Comparison of ENCODE assay signal across 8 mouse cellular contexts in the genomic region with DNA sequence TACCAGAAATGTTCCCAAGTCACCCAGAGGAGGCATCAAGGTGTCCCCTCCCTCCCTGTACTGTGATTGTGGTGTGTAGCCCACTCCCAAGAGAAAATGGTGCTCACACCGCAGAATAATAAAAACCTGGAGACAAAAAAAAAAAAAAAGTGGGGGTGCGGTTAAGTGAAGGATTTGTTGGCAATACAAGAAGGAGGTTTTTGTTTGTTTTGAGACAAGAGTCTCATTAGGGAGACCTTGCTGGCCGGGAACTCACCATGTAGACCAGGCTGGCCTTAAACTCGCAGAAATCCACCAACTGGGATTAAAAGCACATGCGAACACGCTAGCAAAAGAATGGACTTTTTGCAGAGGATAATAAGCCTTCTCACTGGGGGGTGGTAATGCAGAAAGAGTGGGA. TPM values are rescaled to one million over a fixed set of nuclear protein-coding genes. Genes with fewer than 3 reads are reported as not detected.
DNase-seq lines count a peak whose midpoint lies in the region; ATAC-seq and TF ChIP-seq lines count a peak whose summit lies in the region.

A gene (plus strand): TSS at position 301 of the 400 bp plus-strand sequence.

- no peak for ATAC-seq in neural tube, embryonic 11.5 days (ENCODE audit: insufficient read depth, low FRiP score, low TSS enrichment)
- no peak for ATAC-seq in limb, embryonic 14.5 days (ENCODE audit: low FRiP score, low read depth)
- ATAC-seq in stomach, embryonic 16.5 days (ENCODE audit: insufficient read depth, low FRiP score) = no peak

- intact Hi-C loops in gastrocnemius, adult 2 months (cut with DNase I) = no loop called here
- intact Hi-C loops in gastrocnemius, postnatal 14 days (cut with DNase I; ENCODE audit: low total_unique reads) = no loop called here

- no peak for TF ChIP-seq CTCF in gastrocnemius, adult 2 months (IDR thresholded peaks at IDR 0.05)

- TF ChIP-seq POLR2A in limb, embryonic 14.5 days (IDR thresholded peaks at IDR 0.05; ENCODE audit: borderline replicate concordance, extremely low read depth, insufficient read depth, insufficient read length) = no peak

- DNase-seq in gastrocnemius, adult 2 months = no peak
- DNase-seq in gastrocnemius, postnatal 14 days = no peak
- no peak for DNase-seq in neural tube, embryonic 11.5 days (ENCODE audit: low spot score)
- no peak for DNase-seq in neural tube, embryonic 10.5 days (ENCODE audit: extremely low spot score, low spot score)
- DNase-seq in limb, embryonic 14.5 days (ENCODE audit: low spot score) = no peak
- DNase-seq in cerebellum, postnatal 36 days = no peak
- DNase-seq in adrenal gland, adult (ENCODE audit: inconsistent age in 2 of 2, low spot score in 1 of 2) = no peak

- peak within 1 kb of the TSS; percentile 60 for H3K9ac ChIP-seq in neural tube, embryonic 11.5 days (ENCODE audit: low read length)
- peak within 1 kb of the TSS; percentile 67 for H3K9ac ChIP-seq in limb, embryonic 14.5 days (ENCODE audit: low read depth, low read length, severe bottlenecking)
- peak within 1 kb of the TSS; percentile 77 for H3K9ac ChIP-seq in stomach, embryonic 16.5 days (ENCODE audit: low read length)

- peaks cover 39% of the 10 kb centered on the region for H3K27me3 ChIP-seq in neural tube, embryonic 11.5 days (ENCODE audit: control insufficient read depth, insufficient read depth, low read length)
- peaks cover 6% of the 10 kb centered on the region; the same call in 1 of the 2 replicates for H3K27me3 ChIP-seq in limb, embryonic 14.5 days (ENCODE audit: control insufficient read depth, insufficient read depth, low read length)
- 0 out of 2 replicates have a peak, but pooled peaks cover 6% of the 10 kb centered on the region for H3K27me3 ChIP-seq in stomach, embryonic 16.5 days (ENCODE audit: control insufficient read depth, insufficient read depth, low read length)

- H3K4me1 ChIP-seq in neural tube, embryonic 11.5 days (ENCODE audit: control insufficient read depth, insufficient read depth, low read length) = 0 out of 2 replicates have a peak, but pooled peaks cover 3% of the 10 kb centered on the region
- peaks cover 6% of the 10 kb centered on the region; the same call in 1 of the 2 replicates for H3K4me1 ChIP-seq in limb, embryonic 14.5 days (ENCODE audit: control insufficient read depth, insufficient read depth, low read length)
- H3K4me1 ChIP-seq in stomach, embryonic 16.5 days (ENCODE audit: control insufficient read depth, insufficient read depth, low read length) = peaks cover 10% of the 10 kb centered on the region

- peak within 1 kb of the TSS; percentile 67 for H3K4me3 ChIP-seq in gastrocnemius, adult 2 months
- peak within 1 kb of the TSS; percentile 55 for H3K4me3 ChIP-seq in neural tube, embryonic 11.5 days (ENCODE audit: low read depth, low read length)
- peak within 1 kb of the TSS; percentile 70 for H3K4me3 ChIP-seq in limb, embryonic 14.5 days (replicated peaks; ENCODE audit: low read length)
- H3K4me3 ChIP-seq in stomach, embryonic 16.5 days (replicated peaks; ENCODE audit: low read length) = peak within 1 kb of the TSS; percentile 65

- no peak within 1 kb of the TSS for H3K27ac ChIP-seq in gastrocnemius, adult 2 months
- H3K27ac ChIP-seq in neural tube, embryonic 11.5 days (ENCODE audit: low read depth, low read length) = no peak within 1 kb of the TSS
- H3K27ac ChIP-seq in limb, embryonic 14.5 days (replicated peaks; ENCODE audit: low read depth, low read length) = no peak within 1 kb of the TSS
- no peak within 1 kb of the TSS for H3K27ac ChIP-seq in stomach, embryonic 16.5 days (ENCODE audit: low read length)

- peak within 1 kb of the TSS; percentile 98 for H3K4me2 ChIP-seq in neural tube, embryonic 11.5 days (ENCODE audit: low read depth)
- peak within 1 kb of the TSS; percentile 97 for H3K4me2 ChIP-seq in limb, embryonic 14.5 days (replicated peaks; ENCODE audit: low read depth, low read length, severe bottlenecking)
- peak within 1 kb of the TSS; percentile 98 for H3K4me2 ChIP-seq in stomach, embryonic 16.5 days (ENCODE audit: low read depth, low read length)

- WGBS in neural tube, embryonic 11.5 days = 27% methylated on average over 6 of the region's 6 CpGs
- WGBS in limb, embryonic 14.5 days = 35% methylated on average over 6 of the region's 6 CpGs
- 36% methylated on average over 6 of the region's 6 CpGs for WGBS in stomach, embryonic 16.5 days

- no peaks in the 10 kb centered on the region for H3K9me3 ChIP-seq in neural tube, embryonic 11.5 days (ENCODE audit: control insufficient read depth, low read length)
- no peaks in the 10 kb centered on the region for H3K9me3 ChIP-seq in limb, embryonic 14.5 days (ENCODE audit: control insufficient read depth, low read length)
- H3K9me3 ChIP-seq in stomach, embryonic 16.5 days (replicated peaks; ENCODE audit: control insufficient read depth, low read length) = no peaks in the 10 kb centered on the region

- H3K36me3 ChIP-seq in neural tube, embryonic 11.5 days (ENCODE audit: control insufficient read depth, insufficient read depth, low read length) = no peaks in the 10 kb centered on the region
- H3K36me3 ChIP-seq in limb, embryonic 14.5 days (ENCODE audit: control insufficient read depth, insufficient read depth, low read length) = 0 out of 2 replicates have a peak, but pooled peaks cover 7% of the 10 kb centered on the region
- H3K36me3 ChIP-seq in stomach, embryonic 16.5 days (ENCODE audit: control insufficient read depth, insufficient read depth, low read length) = no peaks in the 10 kb centered on the region

RNA-seq across cellular contexts. Expression of the gene that starts here (rescaled TPM):
- total RNA-seq in gastrocnemius, adult 2 months (2021) = not detected
- total RNA-seq in gastrocnemius, postnatal 14 days (2021) = under 1 TPM in 1 of 2 experiments, not detected in 1; 0.12 TPM
- polyA plus RNA-seq in neural tube, embryonic 11.5 days (2014; fragmentation: Nextera tagmentation; extraction: Ambion mirVana) = 3.4 and 4.7 TPM in 2 replicates
- 9.7 and 13.2 TPM in 2 replicates for polyA plus RNA-seq in limb, embryonic 14.5 days (2012; rRNA removed)
- 7.1 and 7.7 TPM in 2 replicates for polyA plus RNA-seq in limb, embryonic 14.5 days (2014; fragmentation: Nextera tagmentation; extraction: Ambion mirVana)
- polyA plus RNA-seq in stomach, embryonic 16.5 days (2015; fragmentation: Nextera tagmentation; extraction: Ambion mirVana) = 4.6 and 4.8 TPM in 2 replicates
